Mouse (Mus musculus) right cerebral cortex, postnatal 36 days (tissue): ENCODE data around the gene Mia.

Experiments
- DNase-seq, 2 experiments: peaks; one replicate each; pipeline ENCODE4 v3.0.0; 2022; ENCODE audit warnings: low spot score in 2 of 2, mixed read lengths in 1 of 2

Gene Mia

GRCm38 (mm10) chr7:27160921-27161320 is 20.0 kb downstream of the Mia start:
- DNase-seq = no peak

GRCm38 (mm10) chr7:27159882-27160281 is 21.1 kb downstream of the Mia start:
- DNase-seq = peak; percentile 86 to 87

GRCm38 (mm10) chr7:27159256-27159655 is 21.7 kb downstream of the Mia start:
- no peak for DNase-seq

- no peak for DNase-seq
Measured at GRCm38 (mm10) chr7:27158171-27158570, 22.8 kb downstream of the Mia start.

- DNase-seq = peak; percentile 66 to 76
Measured at GRCm38 (mm10) chr7:27156005-27156404, 25.0 kb downstream of the Mia start.

- no peak for DNase-seq
Measured at GRCm38 (mm10) chr7:27153205-27153764, 27.7 kb downstream of the Mia start, which contains the start of gene Cyp2t4. Gene Cyp2t4, plus strand, starts transcription at chr7:27153714.

GRCm38 (mm10) chr7:27136410-27136996 is 44.5 kb downstream of the Mia start:
- DNase-seq = no peak

GRCm38 (mm10) chr7:27133757-27134156 is 47.2 kb downstream of the Mia start:
- no peak for DNase-seq

GRCm38 (mm10) chr7:27133156-27133555 is 47.8 kb downstream of the Mia start:
- no peak for DNase-seq

- no peak for DNase-seq
Measured at GRCm38 (mm10) chr7:27132588-27132987, 48.4 kb downstream of the Mia start.

GRCm38 (mm10) chr7:27131387-27131786 is 49.6 kb downstream of the Mia start:
- no peak for DNase-seq

- DNase-seq = no peak
Measured at GRCm38 (mm10) chr7:27130521-27131370, 50.2 kb downstream of the Mia start.

- no peak for DNase-seq
Measured at GRCm38 (mm10) chr7:27129811-27130210, 51.1 kb downstream of the Mia start.
